In the genomic region with DNA sequence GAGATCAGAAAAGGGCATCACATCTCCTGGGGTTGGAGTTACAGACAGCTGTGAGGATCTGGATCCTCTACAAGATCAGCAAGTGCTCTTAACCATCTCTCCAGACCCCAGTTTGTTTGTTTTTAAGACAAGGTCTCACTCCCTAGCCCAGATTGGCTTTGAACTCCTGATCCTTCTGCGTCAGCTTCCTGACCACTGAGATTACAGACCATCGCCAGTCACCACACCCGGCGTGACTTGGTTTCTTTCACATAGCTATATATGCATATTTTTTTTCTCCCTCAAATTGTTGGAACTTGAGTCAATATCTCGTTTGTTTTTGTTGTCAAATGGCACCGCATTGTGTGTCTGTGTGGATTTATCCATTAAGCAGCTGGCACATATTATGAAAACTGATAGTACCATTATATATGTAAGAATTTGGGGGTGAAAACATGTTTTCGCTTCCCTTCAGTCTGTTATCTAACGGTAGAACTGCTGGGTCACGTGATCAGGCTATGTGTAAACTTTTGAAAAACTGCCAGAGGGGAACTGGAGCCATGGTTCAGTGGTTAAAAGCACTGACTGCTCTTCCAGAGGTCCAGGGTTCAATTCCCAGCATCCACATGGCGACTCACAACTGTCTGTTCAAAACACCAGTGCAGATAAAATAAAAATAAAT, we compare ENCODE assay signal across 17 mouse cellular contexts. TPM values are rescaled to one million over a fixed set of nuclear protein-coding genes. Genes with fewer than 3 reads are reported as not detected.
DNase-seq lines count a peak whose midpoint lies in the region; ATAC-seq and TF ChIP-seq lines count a peak whose summit lies in the region.
"Had no signal": no experiment of that assay in that cellular context is flagged by ENCODE, and none has a peak within 500 bp of the region (broad histone marks: within the 10 kb centered on the region; RNA-seq: fewer than 3 reads in every experiment).

No protein-coding gene starts in this region.

- no peak for DNase-seq in stomach, postnatal 0 days (ENCODE audit: low spot score)
- no peak for DNase-seq in cerebellum, postnatal 25 days
- no peak for DNase-seq in retina, embryonic 14.5 days (ENCODE audit: low spot score)
- no peak for DNase-seq in lung, postnatal 25 days (ENCODE audit: low spot score)
- DNase-seq: adrenal gland, postnatal 36 days; cerebellum, adult 9-10 months; gastrocnemius, postnatal 14 days; lung, postnatal 14 days; right cerebral cortex, adult 18-20 months; thymus, postnatal 36 days had no signal

- 64% methylated on average over 10 of the region's 10 CpGs for WGBS in stomach, embryonic 15.5 days
- WGBS in stomach, postnatal 0 days, result 67% methylated on average over 10 of the region's 10 CpGs
- 15% methylated on average over 10 of the region's 10 CpGs for WGBS in liver, embryonic 16.5 days (ENCODE audit: insufficient replicate concordance)
- WGBS in intestine, postnatal 0 days, result 73% methylated on average over 10 of the region's 10 CpGs

- TF ChIP-seq CTCF in stomach, postnatal 0 days (IDR thresholded peaks at IDR 0.05; ENCODE audit: low read depth), result no peak
- no peak for TF ChIP-seq CTCF in intestine, postnatal 0 days (IDR thresholded peaks at IDR 0.05; ENCODE audit: low read depth)

- H3K4me2 ChIP-seq in stomach, embryonic 15.5 days, result no peak overlapping the region
- no peak overlapping the region for H3K4me2 ChIP-seq in stomach, postnatal 0 days (replicated peaks; ENCODE audit: low read depth)
- peak overlapping the region; percentile 51 for H3K4me2 ChIP-seq in liver, embryonic 16.5 days (ENCODE audit: low read depth, low read length)
- no peak overlapping the region for H3K4me2 ChIP-seq in intestine, postnatal 0 days (replicated peaks; ENCODE audit: low read depth)
- H3K4me2 ChIP-seq: forebrain, embryonic 15.5 days had no signal

- TF ChIP-seq EP300 in stomach, postnatal 0 days (optimal IDR thresholded peaks at IDR 0.05), result no peak

- H3K27me3 ChIP-seq in stomach, embryonic 15.5 days (replicated peaks), result no peaks in the 10 kb centered on the region
- H3K27me3 ChIP-seq in stomach, postnatal 0 days (ENCODE audit: control insufficient read depth, insufficient read depth, low read length), result no peaks in the 10 kb centered on the region
- H3K27me3 ChIP-seq in liver, embryonic 16.5 days (ENCODE audit: control insufficient read depth, insufficient read depth, low read depth, low read length), result no peaks in the 10 kb centered on the region
- H3K27me3 ChIP-seq in intestine, postnatal 0 days (replicated peaks; ENCODE audit: control insufficient read depth, insufficient read depth, low read length), result no peaks in the 10 kb centered on the region
- H3K27me3 ChIP-seq: forebrain, embryonic 15.5 days had no signal

- no peaks in the 10 kb centered on the region for H3K36me3 ChIP-seq in stomach, embryonic 15.5 days
- H3K36me3 ChIP-seq in stomach, postnatal 0 days (ENCODE audit: control insufficient read depth, insufficient read depth, low read length), result no peaks in the 10 kb centered on the region
- peaks cover 56% of the 10 kb centered on the region for H3K36me3 ChIP-seq in liver, embryonic 16.5 days (ENCODE audit: control insufficient read depth, insufficient read depth)
- no peaks in the 10 kb centered on the region; the same call in 1 of the 2 replicates for H3K36me3 ChIP-seq in intestine, postnatal 0 days (ENCODE audit: control insufficient read depth, insufficient read depth)
- H3K36me3 ChIP-seq: forebrain, embryonic 15.5 days had no signal

- H3K9me3 ChIP-seq in stomach, embryonic 15.5 days, result no peaks in the 10 kb centered on the region
- no peaks in the 10 kb centered on the region for H3K9me3 ChIP-seq in stomach, postnatal 0 days (ENCODE audit: control insufficient read depth, low read length)
- no peaks in the 10 kb centered on the region for H3K9me3 ChIP-seq in liver, embryonic 16.5 days (replicated peaks; ENCODE audit: control insufficient read depth, low read length)
- no peaks in the 10 kb centered on the region for H3K9me3 ChIP-seq in intestine, postnatal 0 days (ENCODE audit: control insufficient read depth)
- H3K9me3 ChIP-seq: forebrain, embryonic 15.5 days had no signal

- H3K9ac ChIP-seq in stomach, embryonic 15.5 days, result no peak overlapping the region
- H3K9ac ChIP-seq in stomach, postnatal 0 days (ENCODE audit: low read length), result no peak overlapping the region
- H3K9ac ChIP-seq in liver, embryonic 16.5 days (ENCODE audit: low read depth, low read length), result peak overlapping the region; percentile 48
- no peak overlapping the region for H3K9ac ChIP-seq in intestine, postnatal 0 days (ENCODE audit: low read depth, low read length)
- H3K9ac ChIP-seq: forebrain, embryonic 15.5 days had no signal

- H3K4me1 ChIP-seq in stomach, embryonic 15.5 days, result no peaks in the 10 kb centered on the region
- no peaks in the 10 kb centered on the region for H3K4me1 ChIP-seq in stomach, postnatal 0 days (replicated peaks; ENCODE audit: control insufficient read depth, insufficient read depth)
- H3K4me1 ChIP-seq in liver, embryonic 16.5 days (ENCODE audit: control insufficient read depth, low read depth, low read length), result peaks cover 77% of the 10 kb centered on the region
- H3K4me1 ChIP-seq in intestine, postnatal 0 days (replicated peaks; ENCODE audit: control insufficient read depth, insufficient read depth, low read length), result no peaks in the 10 kb centered on the region
- H3K4me1 ChIP-seq: forebrain, embryonic 15.5 days had no signal

- H3K27ac ChIP-seq in stomach, embryonic 15.5 days, result no peak overlapping the region
- H3K27ac ChIP-seq in stomach, postnatal 0 days (replicated peaks), result no peak overlapping the region
- H3K27ac ChIP-seq in liver, embryonic 16.5 days (ENCODE audit: low read length), result peak overlapping the region; percentile 86
- H3K27ac ChIP-seq in intestine, postnatal 0 days (ENCODE audit: low read depth, low read length), result no peak overlapping the region
- H3K27ac ChIP-seq: forebrain, embryonic 15.5 days; kidney, postnatal 0 days had no signal

- no peak overlapping the region for H3K4me3 ChIP-seq in stomach, embryonic 15.5 days (replicated peaks)
- no peak overlapping the region for H3K4me3 ChIP-seq in stomach, postnatal 0 days (ENCODE audit: low read depth, low read length)
- H3K4me3 ChIP-seq in liver, embryonic 16.5 days (ENCODE audit: low read depth, low read length), result peak overlapping the region; percentile 44
- H3K4me3 ChIP-seq in intestine, postnatal 0 days (ENCODE audit: low read depth, low read length), result no peak overlapping the region
- H3K4me3 ChIP-seq: forebrain, embryonic 15.5 days had no signal

- ATAC-seq in stomach, embryonic 15.5 days (ENCODE audit: insufficient read depth, low FRiP score, low read depth), result peak; percentile 57; the same call in 1 of the 2 replicates
- no peak for ATAC-seq in stomach, postnatal 0 days (ENCODE audit: low FRiP score, low TSS enrichment)
- peak; percentile 80 for ATAC-seq in erythroblast, adult 5-6 weeks (replicated peaks; ENCODE audit: low FRiP score, poor library complexity, severe bottlenecking)
- ATAC-seq in liver, embryonic 16.5 days (ENCODE audit: low read depth), result peak; percentile 70
- ATAC-seq in intestine, postnatal 0 days, result no peak
- ATAC-seq: forebrain, embryonic 15.5 days; hindbrain, embryonic 16.5 days had no signal

RNA-seq across cellular contexts. Expression of a gene that starts 6.8 kb away (rescaled TPM):
- 86.6 and 133 TPM in 2 replicates for polyA plus RNA-seq in stomach, embryonic 15.5 days (2015; fragmentation: Nextera tagmentation; extraction: Ambion mirVana)
- polyA plus RNA-seq in stomach, postnatal 0 days (2015; fragmentation: Nextera tagmentation; extraction: Ambion mirVana), result 97.3 and 103 TPM in 2 replicates
- total RNA-seq in erythroblast, adult 5-6 weeks (2015; ENCODE audit: low replicate concordance), result 379 and 403 TPM in 2 replicates
- 431 and 604 TPM in 2 replicates for total RNA-seq in erythroblast, adult 5-6 weeks (2017; ENCODE audit: low replicate concordance)
- polyA plus RNA-seq in liver, embryonic 16.5 days (2015; fragmentation: Nextera tagmentation; extraction: Ambion mirVana), result 853 and 865 TPM in 2 replicates
- polyA plus RNA-seq in intestine, postnatal 0 days (2015; fragmentation: Nextera tagmentation; extraction: Ambion mirVana), result 60.4 and 67.3 TPM in 2 replicates

RNA-seq across cellular contexts. Expression of a gene that starts 7.1 kb away (rescaled TPM):
- polyA plus RNA-seq in stomach, embryonic 15.5 days (2015; fragmentation: Nextera tagmentation; extraction: Ambion mirVana), result 0.45 and 0.58 TPM in 2 replicates
- polyA plus RNA-seq in stomach, postnatal 0 days (2015; fragmentation: Nextera tagmentation; extraction: Ambion mirVana), result 0.24 and 0.25 TPM in 2 replicates
- total RNA-seq in erythroblast, adult 5-6 weeks (2015; ENCODE audit: low replicate concordance), result 0.42 TPM in 1 of 2 replicates, not detected in the other
- total RNA-seq in erythroblast, adult 5-6 weeks (2017; ENCODE audit: low replicate concordance), result 0.17 and 0.28 TPM in 2 replicates
- 0.02 and 0.06 TPM in 2 replicates for polyA plus RNA-seq in liver, embryonic 16.5 days (2015; fragmentation: Nextera tagmentation; extraction: Ambion mirVana)
- 0.17 and 0.26 TPM in 2 replicates for polyA plus RNA-seq in intestine, postnatal 0 days (2015; fragmentation: Nextera tagmentation; extraction: Ambion mirVana)

RNA-seq across cellular contexts. Expression of a gene that starts 19.0 kb away (rescaled TPM):
- polyA plus RNA-seq in stomach, embryonic 15.5 days (2015; fragmentation: Nextera tagmentation; extraction: Ambion mirVana), result 29.3 and 35.1 TPM in 2 replicates
- polyA plus RNA-seq in stomach, postnatal 0 days (2015; fragmentation: Nextera tagmentation; extraction: Ambion mirVana), result 23.9 and 25.2 TPM in 2 replicates
- total RNA-seq in erythroblast, adult 5-6 weeks (2015; ENCODE audit: low replicate concordance), result 31.8 and 57.3 TPM in 2 replicates
- 56.2 and 61.8 TPM in 2 replicates for total RNA-seq in erythroblast, adult 5-6 weeks (2017; ENCODE audit: low replicate concordance)
- polyA plus RNA-seq in liver, embryonic 16.5 days (2015; fragmentation: Nextera tagmentation; extraction: Ambion mirVana), result 35.5 and 37.6 TPM in 2 replicates
- polyA plus RNA-seq in intestine, postnatal 0 days (2015; fragmentation: Nextera tagmentation; extraction: Ambion mirVana), result 22.8 and 24.0 TPM in 2 replicates

RNA-seq across cellular contexts. Expression of a gene that starts 32.1 kb away (rescaled TPM):
- polyA plus RNA-seq in stomach, embryonic 15.5 days (2015; fragmentation: Nextera tagmentation; extraction: Ambion mirVana), result 35.3 and 36.7 TPM in 2 replicates
- 50.0 and 53.0 TPM in 2 replicates for polyA plus RNA-seq in stomach, postnatal 0 days (2015; fragmentation: Nextera tagmentation; extraction: Ambion mirVana)
- 26.5 and 34.1 TPM in 2 replicates for total RNA-seq in erythroblast, adult 5-6 weeks (2015; ENCODE audit: low replicate concordance)
- total RNA-seq in erythroblast, adult 5-6 weeks (2017; ENCODE audit: low replicate concordance), result 26.2 and 30.5 TPM in 2 replicates
- polyA plus RNA-seq in liver, embryonic 16.5 days (2015; fragmentation: Nextera tagmentation; extraction: Ambion mirVana), result 29.2 and 31.6 TPM in 2 replicates
- 42.7 and 43.1 TPM in 2 replicates for polyA plus RNA-seq in intestine, postnatal 0 days (2015; fragmentation: Nextera tagmentation; extraction: Ambion mirVana)

RNA-seq across cellular contexts. Expression of a gene that starts 44.5 kb away (rescaled TPM):
- 3.1 and 3.5 TPM in 2 replicates for polyA plus RNA-seq in stomach, embryonic 15.5 days (2015; fragmentation: Nextera tagmentation; extraction: Ambion mirVana)
- 2.1 and 2.2 TPM in 2 replicates for polyA plus RNA-seq in stomach, postnatal 0 days (2015; fragmentation: Nextera tagmentation; extraction: Ambion mirVana)
- total RNA-seq in erythroblast, adult 5-6 weeks (2015; ENCODE audit: low replicate concordance), result not detected in 2 replicates
- total RNA-seq in erythroblast, adult 5-6 weeks (2017; ENCODE audit: low replicate concordance), result 0.28 and 0.43 TPM in 2 replicates
- polyA plus RNA-seq in liver, embryonic 16.5 days (2015; fragmentation: Nextera tagmentation; extraction: Ambion mirVana), result 0.74 and 0.81 TPM in 2 replicates
- 1.3 and 1.4 TPM in 2 replicates for polyA plus RNA-seq in intestine, postnatal 0 days (2015; fragmentation: Nextera tagmentation; extraction: Ambion mirVana)

Comparison
In these comparisons a context has a peak if more than half of its experiments do, and no peak if none do; other contexts are left out.
1. ATAC-seq: peak in stomach, embryonic 15.5 days (single experiment), erythroblast, adult 5-6 weeks (single experiment) and liver, embryonic 16.5 days (single experiment); none in stomach, postnatal 0 days (single experiment) and intestine, postnatal 0 days (single experiment).